Mouse (Mus musculus): ENCODE data around the gene Agbl4. TPM values are rescaled to one million over a fixed set of nuclear protein-coding genes. Genes with fewer than 3 reads are reported as not detected.

Agbl4 gene
- total and polyA plus RNA-seq, 3 experiments: not detected

DNA sequence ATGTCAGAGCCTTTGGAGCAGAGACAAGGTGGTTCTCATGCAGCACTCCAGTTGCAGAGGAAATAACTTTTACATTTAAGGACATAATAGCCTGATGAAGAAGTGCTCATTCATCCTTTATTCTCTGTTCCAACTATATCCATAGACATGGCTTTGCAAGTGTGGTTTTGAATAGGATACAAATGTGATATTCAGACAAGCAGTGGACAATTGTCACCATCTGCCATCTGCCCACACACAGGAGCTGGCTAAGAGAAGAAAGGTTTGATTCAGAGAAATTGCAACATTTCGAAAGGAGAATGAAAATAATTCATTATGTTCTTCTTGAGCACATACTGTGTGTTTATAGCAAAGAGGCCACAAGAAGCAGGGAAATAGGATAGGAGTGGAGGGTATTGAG is 909.1 kb downstream of the Agbl4 start:
- Histone ChIP-seq H3K36me3 (replicated peaks in 1 of 2; ENCODE audit: control insufficient read depth in 1 of 2, insufficient read depth in 1 of 2, low read length in 1 of 2) (no peaks in the 10 kb centered on the region), H3K27me3 (replicated peaks) (no peaks in the 10 kb centered on the region), H3K79me2 (replicated peaks; ENCODE audit: control insufficient read depth, extremely low read depth, insufficient read depth, poor library complexity, severe bottlenecking) (no peaks in the 10 kb centered on the region), H3K4me3 (replicated peaks in 1 of 3; ENCODE audit: low read depth in 2 of 3, low read length in 2 of 3, poor library complexity in 1 of 3) (no peak overlapping the region), H3K27ac (ENCODE audit: insufficient read depth, low read depth) (no peak overlapping the region), H3K4me1 (ENCODE audit: control insufficient read depth in 1 of 2, insufficient read depth in 2 of 2) (no peaks in the 10 kb centered on the region), H3K4me2 (ENCODE audit: insufficient read depth, low read depth, poor library complexity, severe bottlenecking) (no peak overlapping the region), H3K9me3 (replicated peaks; ENCODE audit: low read length) (no peaks in the 10 kb centered on the region), H3K9ac (ENCODE audit: insufficient read depth, low read depth) (no peak overlapping the region)
- dilution Hi-C loops (cut with MboI; ENCODE audit: extremely low pct_ligation_motif_present, extremely low pct_unique_long_range_greater_than_20kb, low sequenced_read_pairs): no loop called here
- TF ChIP-seq E2F4 (IDR thresholded peaks at IDR 0.05; ENCODE audit: insufficient replicate concordance, low read depth, low read length) (no peak), MAZ (IDR thresholded peaks at IDR 0.05; ENCODE audit: low read depth, low read length) (no peak), HCFC1 (IDR thresholded peaks at IDR 0.05; ENCODE audit: low read depth, low read length) (no peak), TBP (conservative IDR thresholded peaks at IDR 0.05; ENCODE audit: low read depth, low read length) (no peak), ZMIZ1 (IDR thresholded peaks at IDR 0.05; ENCODE audit: low read depth, low read length) (no peak), SIN3A (IDR thresholded peaks at IDR 0.05; ENCODE audit: low read length) (no peak), ZKSCAN1 (IDR thresholded peaks at IDR 0.05; ENCODE audit: borderline replicate concordance, low read depth, low read length) (no peak), GABPA (IDR thresholded peaks at IDR 0.05; ENCODE audit: insufficient replicate concordance, low read depth, low read length) (no peak), CTCF (conservative IDR thresholded peaks at IDR 0.05 in 1 of 2, IDR thresholded peaks at IDR 0.05 in 1 of 2; ENCODE audit: low read depth in 2 of 2, low read length in 2 of 2) (no peak), MAX (IDR thresholded peaks at IDR 0.05; ENCODE audit: low read length) (no peak), TCF12 (IDR thresholded peaks at IDR 0.05; ENCODE audit: low read depth, low read length) (no peak), ELF1 (IDR thresholded peaks at IDR 0.05; ENCODE audit: low read depth, low read length) (no peak), SMC3 (IDR thresholded peaks at IDR 0.05; ENCODE audit: low read depth, low read length) (no peak), CHD1 (IDR thresholded peaks at IDR 0.05; ENCODE audit: low read depth, low read length) (no peak), JUN (IDR thresholded peaks at IDR 0.05; ENCODE audit: insufficient read depth, low read depth, low read length) (no peak), NELFE (IDR thresholded peaks at IDR 0.05; ENCODE audit: low read depth, low read length) (no peak)
- in situ Hi-C loops (cut with MboI; ENCODE audit: low pct_ligation_motif_present, low pct_unique_long_range_greater_than_20kb, low sequenced_read_pairs): no loop called here
- DNase-seq (ENCODE audit: extremely low read depth): no peak

DNA sequence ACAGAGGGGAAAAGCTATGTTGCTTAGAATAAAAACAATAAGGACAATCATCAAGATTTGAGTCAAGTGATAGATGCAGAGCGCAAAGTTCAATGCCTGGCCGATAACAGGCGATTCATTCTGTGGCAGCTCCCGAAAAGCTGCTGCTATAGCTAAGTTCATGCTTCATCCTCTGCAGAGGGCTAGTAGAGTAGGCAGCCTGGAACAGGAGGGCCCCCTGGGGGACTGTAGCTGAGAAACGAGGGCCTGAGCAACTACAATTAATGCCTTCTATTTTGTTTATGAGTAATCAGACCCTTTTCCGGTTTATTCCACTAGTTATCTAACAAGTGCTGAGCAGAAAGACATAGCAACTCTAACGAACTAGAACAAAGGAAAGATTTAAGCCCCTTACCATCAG is 909.7 kb downstream of the Agbl4 start:
- H3K4me3 ChIP-seq (replicated peaks in 1 of 3; ENCODE audit: low read depth in 2 of 3, low read length in 2 of 3, poor library complexity in 1 of 3): no peak overlapping the region
- in situ Hi-C loops (cut with MboI; ENCODE audit: low pct_ligation_motif_present, low pct_unique_long_range_greater_than_20kb, low sequenced_read_pairs) (no loop called here), dilution Hi-C loops (cut with MboI; ENCODE audit: extremely low pct_ligation_motif_present, extremely low pct_unique_long_range_greater_than_20kb, low sequenced_read_pairs) (no loop called here)
- H3K4me2 ChIP-seq (ENCODE audit: insufficient read depth, low read depth, poor library complexity, severe bottlenecking): no peak overlapping the region
- TF ChIP-seq MYC (IDR thresholded peaks at IDR 0.05; ENCODE audit: low read depth, low read length): no peak
- no peak for TF ChIP-seq MXI1 (IDR thresholded peaks at IDR 0.05; ENCODE audit: low read depth, low read length)
- TF ChIP-seq HCFC1 (IDR thresholded peaks at IDR 0.05; ENCODE audit: low read depth, low read length): no peak
- no peak for TF ChIP-seq POLR2A (IDR thresholded peaks at IDR 0.05; ENCODE audit: low read depth, low read length)
- no peak for TF ChIP-seq E2F4 (IDR thresholded peaks at IDR 0.05; ENCODE audit: insufficient replicate concordance, low read depth, low read length)
- TF ChIP-seq MAZ (IDR thresholded peaks at IDR 0.05; ENCODE audit: low read depth, low read length): no peak
- no peak for TF ChIP-seq RAD21 (IDR thresholded peaks at IDR 0.05; ENCODE audit: low read depth, low read length)
- TF ChIP-seq POLR2AphosphoS2 (IDR thresholded peaks at IDR 0.05; ENCODE audit: low read depth, low read length): no peak
- no peak for TF ChIP-seq ELF1 (IDR thresholded peaks at IDR 0.05; ENCODE audit: low read depth, low read length)
- no peak for TF ChIP-seq JUND (conservative IDR thresholded peaks at IDR 0.05; ENCODE audit: low read depth, low read length)
- no peak for TF ChIP-seq ETS1 (conservative IDR thresholded peaks at IDR 0.05; ENCODE audit: low read depth, low read length)
- TF ChIP-seq KAT2A (IDR thresholded peaks at IDR 0.05; ENCODE audit: insufficient replicate concordance, low read length): no peak
- no peak for TF ChIP-seq NELFE (IDR thresholded peaks at IDR 0.05; ENCODE audit: low read depth, low read length)
- no peak for TF ChIP-seq UBTF (IDR thresholded peaks at IDR 0.05; ENCODE audit: low read depth, low read length)
- TF ChIP-seq CTCF (conservative IDR thresholded peaks at IDR 0.05 in 1 of 2, IDR thresholded peaks at IDR 0.05 in 1 of 2; ENCODE audit: low read depth in 2 of 2, low read length in 2 of 2): no peak
- TF ChIP-seq SIN3A (IDR thresholded peaks at IDR 0.05; ENCODE audit: low read length): no peak
- TF ChIP-seq JUN (IDR thresholded peaks at IDR 0.05; ENCODE audit: insufficient read depth, low read depth, low read length): no peak
- no peak for TF ChIP-seq MAX (IDR thresholded peaks at IDR 0.05; ENCODE audit: low read length)
- TF ChIP-seq CHD2 (IDR thresholded peaks at IDR 0.05; ENCODE audit: low read length): no peak
- TF ChIP-seq IRF4 (IDR thresholded peaks at IDR 0.05; ENCODE audit: low read depth, low read length): no peak
- no peaks in the 10 kb centered on the region for H3K4me1 ChIP-seq (ENCODE audit: control insufficient read depth in 1 of 2, insufficient read depth in 2 of 2)
- no peaks in the 10 kb centered on the region for H3K9me3 ChIP-seq (replicated peaks; ENCODE audit: low read length)
- DNase-seq (ENCODE audit: extremely low read depth): no peak
- no peaks in the 10 kb centered on the region for H3K79me2 ChIP-seq (replicated peaks; ENCODE audit: control insufficient read depth, extremely low read depth, insufficient read depth, poor library complexity, severe bottlenecking)
- no peak overlapping the region for H3K27ac ChIP-seq (ENCODE audit: insufficient read depth, low read depth)
- H3K36me3 ChIP-seq (replicated peaks in 1 of 2; ENCODE audit: control insufficient read depth in 1 of 2, insufficient read depth in 1 of 2, low read length in 1 of 2): no peaks in the 10 kb centered on the region
- H3K9ac ChIP-seq (ENCODE audit: insufficient read depth, low read depth): no peak overlapping the region
- H3K27me3 ChIP-seq (replicated peaks): no peaks in the 10 kb centered on the region
